8 mouse cellular contexts compared by ENCODE assay signal in genomic region chr10:44233351-44233750, GRCm38 (mm10). TPM values are rescaled to one million over a fixed set of nuclear protein-coding genes. Genes with fewer than 3 reads are reported as not detected.
DNase-seq lines count a peak whose midpoint lies in the region; ATAC-seq and TF ChIP-seq lines count a peak whose summit lies in the region.
"Not testable (repeated sequence)": the region's sequence is repeated elsewhere in the genome, so short reads cannot be mapped to it uniquely, and the experiment has no call there.

No protein-coding gene starts in this region.

- TF ChIP-seq CTCF in hindbrain, postnatal 0 days (IDR thresholded peaks at IDR 0.05; ENCODE audit: low read depth) = peak; percentile 33

- not testable (repeated sequence) for H3K4me2 ChIP-seq in hindbrain, postnatal 0 days (ENCODE audit: low read depth, low read length)

- not testable (repeated sequence) for H3K4me3 ChIP-seq in hindbrain, postnatal 0 days (ENCODE audit: low read length)

- DNase-seq in ES-CJ7 (ENCODE audit: low read depth, low spot score) = peak; percentile 48
- peak; percentile 38 for DNase-seq in adrenal gland, postnatal 25 days
- DNase-seq in embryo, embryonic 11 days = peak; percentile 16
- DNase-seq in hindbrain, postnatal 0 days (ENCODE audit: low spot score) = not testable (repeated sequence)
- DNase-seq in left cerebral cortex, adult 11 months (ENCODE audit: low spot score) = peak; percentile 5
- peak; percentile 48 for DNase-seq in lung, postnatal 10 days
- DNase-seq in spleen, adult 12 weeks (ENCODE audit: low spot score) = peak; percentile 15
- DNase-seq in yolk sac, embryonic 10.5 days (ENCODE audit: low spot score) = peak; percentile 3

- not testable (repeated sequence) for H3K9me3 ChIP-seq in hindbrain, postnatal 0 days (ENCODE audit: low read length)

- not testable (repeated sequence) for H3K9ac ChIP-seq in hindbrain, postnatal 0 days (replicated peaks; ENCODE audit: low read length)

- H3K27ac ChIP-seq in hindbrain, postnatal 0 days = not testable (repeated sequence)

- H3K36me3 ChIP-seq in hindbrain, postnatal 0 days (ENCODE audit: insufficient read depth, low read length) = not testable (repeated sequence)

- ATAC-seq in hindbrain, postnatal 0 days = not testable (repeated sequence)

- WGBS in hindbrain, postnatal 0 days = 4% methylated on average over 1 of the region's 1 CpGs

- H3K4me1 ChIP-seq in hindbrain, postnatal 0 days (ENCODE audit: insufficient read depth, low read length) = not testable (repeated sequence)

- H3K27me3 ChIP-seq in hindbrain, postnatal 0 days (ENCODE audit: insufficient read depth, low read length) = not testable (repeated sequence)

RNA-seq across cellular contexts. Expression of gene Atg5, which starts 34.8 kb away (rescaled TPM):
- 44.7 TPM in 2 replicates for total RNA-seq in adrenal gland, postnatal 25 days (2021)
- total RNA-seq in hindbrain, postnatal 0 days (2014; rRNA removed) = 23.4 and 24.7 TPM in 2 replicates
- 48.2 and 48.7 TPM in 2 replicates for polyA plus RNA-seq in hindbrain, postnatal 0 days (2015; fragmentation: Nextera tagmentation; extraction: Ambion mirVana)
